Mouse (Mus musculus) bone marrow macrophage, adult 2 months (primary cell): ENCODE results near the gene Gsx2. TPM values are rescaled to one million over a fixed set of nuclear protein-coding genes. Genes with fewer than 3 reads are reported as not detected.

ENCODE experiments used
- H3K27ac ChIP-seq: 2 replicates; pipeline ENCODE4 v1.5.1; 2012; ENCODE audit warnings: low read depth, low read length; ENCODE audit not compliant: insufficient read depth
- H3K4me1 ChIP-seq: 2 replicates; pipeline ENCODE4 v1.6.1; 2012; ENCODE audit warnings: low read length; ENCODE audit not compliant: control insufficient read depth, insufficient read depth
- H3K4me3 ChIP-seq: 2 replicates; pipeline ENCODE4 v1.5.1; 2012; ENCODE audit warnings: mild to moderate bottlenecking, low read length, moderate library complexity; ENCODE audit not compliant: insufficient read depth
- CTCF ChIP-seq: IDR thresholded peaks from 2 replicates; pipeline ENCODE4 v1.5.1; 2012; ENCODE audit warnings: low read depth, mild to moderate bottlenecking, low read length, moderate library complexity
- POLR2A ChIP-seq: IDR thresholded peaks from 2 replicates; pipeline ENCODE4 v1.6.1; 2012; ENCODE audit warnings: mild to moderate bottlenecking, low read depth, low read length, borderline replicate concordance
- polyA plus RNA-seq: library from polyadenylated mRNA; stranded (reverse); fragments of >200 nt; gene quantifications from 2 replicates; pipeline ENCODE4 v1.2.4, GENCODE M21; 2012; ENCODE audit not compliant: missing spikeins, insufficient read depth, insufficient read length

Gene Gsx2
- polyA plus RNA-seq: not detected in 2 replicates

DNA sequence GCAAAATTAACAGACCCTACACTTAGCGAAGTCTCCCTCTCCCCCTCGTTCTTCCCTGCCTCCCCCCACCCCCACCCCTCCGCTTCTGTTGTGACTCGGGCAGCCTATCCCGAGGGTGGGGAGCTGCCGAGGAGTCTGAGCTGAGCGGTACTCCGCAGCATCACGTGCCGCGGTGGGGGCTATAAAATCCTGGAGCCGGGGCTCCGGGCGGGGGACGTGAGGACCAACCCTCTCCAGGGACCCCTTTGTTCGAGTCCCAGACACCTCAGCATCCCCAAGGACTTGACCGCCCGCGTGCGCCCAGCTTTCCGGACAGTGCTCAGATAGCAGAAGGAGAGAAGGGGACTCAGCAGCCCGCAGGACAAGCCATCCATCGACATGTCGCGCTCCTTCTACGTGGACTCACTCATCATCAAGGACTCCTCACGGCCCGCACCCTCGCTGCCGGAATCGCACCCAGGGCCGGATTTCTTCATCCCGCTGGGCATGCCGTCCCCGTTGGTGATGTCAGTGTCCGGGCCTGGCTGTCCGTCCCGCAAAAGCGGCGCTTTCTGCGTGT lies at the start of gene Gsx2:
TSS of gene Gsx2 (plus strand) at position 219 of the 559 bp plus-strand sequence.
- Histone ChIP-seq H3K4me1 (no peaks in the 10 kb centered on the region), H3K4me3 (no peak within 1 kb of the TSS), H3K27ac (no peak within 1 kb of the TSS)
- TF ChIP-seq POLR2A: no peak

DNA sequence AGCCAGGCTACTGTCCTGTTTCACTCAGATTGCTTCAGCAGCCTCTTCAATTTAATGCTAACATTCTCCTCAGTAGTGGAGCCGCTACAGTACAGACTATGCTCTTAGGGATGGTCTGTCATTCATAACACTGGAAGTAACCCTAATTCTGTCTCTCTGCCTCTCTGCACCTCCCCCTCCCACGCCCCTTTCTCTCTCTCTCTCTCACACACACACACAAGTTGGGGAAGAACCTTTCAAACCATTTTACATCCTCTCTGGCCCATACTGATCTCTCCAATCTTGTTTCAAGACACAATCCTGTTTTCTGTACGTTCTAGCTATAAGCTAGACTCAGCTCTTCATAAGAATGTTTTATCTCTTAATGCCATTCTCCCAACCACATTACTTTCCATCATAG lies 39.9 kb upstream of the Gsx2 start:
- Histone ChIP-seq H3K4me1 (peaks cover 7% of the 10 kb centered on the region), H3K27ac (no peak overlapping the region), H3K4me3 (no peak overlapping the region)
- TF ChIP-seq CTCF (no peak), POLR2A (no peak)

- Histone ChIP-seq H3K4me3 (no peak overlapping the region), H3K4me1 (peaks cover 10% of the 10 kb centered on the region), H3K27ac (no peak overlapping the region)
- no peak for TF ChIP-seq CTCF
- no peak for TF ChIP-seq POLR2A
These were observed 36.1 kb upstream of the Gsx2 start for GRCm38 (mm10) chr5:75039307-75039706.

DNA sequence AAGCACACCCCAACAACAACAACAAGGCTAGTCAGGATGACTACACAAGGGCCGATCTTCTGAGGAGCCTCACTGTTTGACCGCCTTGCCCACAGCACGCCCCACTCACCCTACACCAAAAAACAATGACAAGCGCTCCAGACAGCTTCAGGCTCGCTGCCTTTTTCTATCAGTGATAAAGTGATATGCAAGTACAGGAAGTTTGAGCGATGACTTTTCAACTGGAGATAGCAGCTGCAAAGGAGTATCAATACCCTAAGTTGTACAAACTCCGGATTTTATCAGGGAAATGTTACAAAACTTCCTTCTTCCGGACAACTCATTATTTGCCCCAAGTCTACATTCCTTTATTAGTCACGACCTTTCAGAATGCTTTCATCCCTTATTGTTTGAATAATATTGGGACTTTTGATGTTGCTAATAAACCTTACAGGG lies 32.4 kb upstream of the Gsx2 start:
- Histone ChIP-seq H3K4me1 (peaks cover 17% of the 10 kb centered on the region), H3K27ac (no peak overlapping the region), H3K4me3 (peak overlapping the region; percentile 80)
- no peak for TF ChIP-seq POLR2A

GRCm38 (mm10) chr5:75043621-75044301 lies 31.6 kb upstream of the Gsx2 start:
- Histone ChIP-seq H3K27ac (peak overlapping the region; percentile 64; the same call in 1 of the 2 replicates), H3K4me3 (peak overlapping the region; percentile 80), H3K4me1 (peaks cover 20% of the 10 kb centered on the region)
- TF ChIP-seq POLR2A (no peak), CTCF (no peak)

- Histone ChIP-seq H3K27ac (peak within 1 kb of the TSS; percentile 64; the same call in 1 of the 2 replicates), H3K4me3 (peak within 1 kb of the TSS; percentile 80), H3K4me1 (peaks cover 25% of the 10 kb centered on the region)
- TF ChIP-seq POLR2A (peak; percentile 61; the same call in 1 of the 2 replicates), CTCF (no peak)
These were observed 31.0 kb upstream of the Gsx2 start, which contains the start of gene Chic2 for GRCm38 (mm10) chr5:75044310-75044904. Gene Chic2 (minus strand): TSS chr5:75044774.

GRCm38 (mm10) chr5:75045371-75045770 lies 30.0 kb upstream of the Gsx2 start:
- no peak overlapping the region for H3K4me3 ChIP-seq
- TF ChIP-seq CTCF (no peak), POLR2A (no peak)
- H3K4me1 ChIP-seq: peaks cover 24% of the 10 kb centered on the region
- no peak overlapping the region for H3K27ac ChIP-seq

- Histone ChIP-seq H3K27ac (no peak overlapping the region), H3K4me3 (no peak overlapping the region), H3K4me1 (peaks cover 28% of the 10 kb centered on the region)
- TF ChIP-seq CTCF (no peak), POLR2A (no peak)
These were observed 28.6 kb upstream of the Gsx2 start for GRCm38 (mm10) chr5:75046681-75047321.

- no peak overlapping the region for H3K4me3 ChIP-seq
- no peak for TF ChIP-seq POLR2A
- TF ChIP-seq CTCF: no peak
- peaks cover 22% of the 10 kb centered on the region for H3K4me1 ChIP-seq
- no peak overlapping the region for H3K27ac ChIP-seq
These were observed 24.3 kb upstream of the Gsx2 start for GRCm38 (mm10) chr5:75051109-75051508.
